14 mouse cellular contexts compared by ENCODE assay signal in the genomic region with DNA sequence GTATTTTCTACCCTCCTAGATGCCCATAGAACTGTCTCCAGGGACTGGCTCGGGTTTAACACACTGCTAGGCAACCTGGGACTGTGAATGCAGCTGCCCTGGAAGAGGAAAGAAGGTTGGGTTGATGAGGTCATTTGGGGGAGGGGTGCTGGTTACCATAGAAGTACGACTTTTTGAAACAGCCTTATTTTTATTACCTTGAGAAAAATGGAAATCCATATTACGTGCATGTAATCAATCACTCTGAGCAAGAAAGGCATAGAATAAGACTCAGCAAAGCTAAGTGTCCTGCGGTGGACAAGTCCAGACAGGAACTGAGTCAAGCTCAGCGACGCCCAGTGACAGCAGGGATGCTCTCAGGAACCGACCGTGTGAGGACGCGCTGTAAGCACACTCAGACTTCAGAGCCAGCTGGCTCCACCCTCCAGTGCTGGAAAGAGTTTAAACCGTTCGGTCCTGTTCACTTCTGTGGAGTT. TPM values are rescaled to one million over a fixed set of nuclear protein-coding genes. Genes with fewer than 3 reads are reported as not detected.
DNase-seq lines count a peak whose midpoint lies in the region; ATAC-seq and TF ChIP-seq lines count a peak whose summit lies in the region.
"Had no signal": no experiment of that assay in that cellular context is flagged by ENCODE, and none has a peak within 500 bp of the region (broad histone marks: within the 10 kb centered on the region; RNA-seq: fewer than 3 reads in every experiment).

No protein-coding gene starts in this region.

- peak overlapping the region; percentile 83 for H3K4me2 ChIP-seq in CH12.LX (ENCODE audit: insufficient read depth, low read depth, poor library complexity, severe bottlenecking)
- peak overlapping the region; percentile 19 for H3K4me2 ChIP-seq in embryonic facial prominence, embryonic 14.5 days (ENCODE audit: low read depth, low read length)
- 0 out of 2 replicates have a peak overlapping the region, but pooled peaks have one; percentile 9 for H3K4me2 ChIP-seq in midbrain, embryonic 13.5 days (replicated peaks)

- TF ChIP-seq CTCF in CH12.LX (conservative IDR thresholded peaks at IDR 0.05 in 1 of 2, IDR thresholded peaks at IDR 0.05 in 1 of 2; ENCODE audit: low read depth in 2 of 2, low read length in 2 of 2) = no peak

- TF ChIP-seq EP300 in CH12.LX (IDR thresholded peaks at IDR 0.05; ENCODE audit: low read length) = peak; percentile 45; the same call in 1 of the 2 replicates

- no peaks in the 10 kb centered on the region for H3K36me3 ChIP-seq in CH12.LX (replicated peaks in 1 of 2; ENCODE audit: control insufficient read depth in 1 of 2, insufficient read depth in 1 of 2, low read length in 1 of 2)
- no peaks in the 10 kb centered on the region for H3K36me3 ChIP-seq in embryonic facial prominence, embryonic 14.5 days (ENCODE audit: control insufficient read depth, insufficient read depth, low read length)
- H3K36me3 ChIP-seq in midbrain, embryonic 13.5 days = no peaks in the 10 kb centered on the region

- H3K9ac ChIP-seq in CH12.LX (ENCODE audit: insufficient read depth, low read depth) = peak overlapping the region; percentile 46
- H3K9ac ChIP-seq in embryonic facial prominence, embryonic 14.5 days (ENCODE audit: low read depth, low read length) = no peak overlapping the region
- H3K9ac ChIP-seq in midbrain, embryonic 13.5 days (replicated peaks) = no peak overlapping the region

- H3K9me3 ChIP-seq in CH12.LX (replicated peaks; ENCODE audit: low read length) = no peaks in the 10 kb centered on the region
- H3K9me3 ChIP-seq in embryonic facial prominence, embryonic 14.5 days (ENCODE audit: control insufficient read depth, low read length) = no peaks in the 10 kb centered on the region
- H3K9me3 ChIP-seq in midbrain, embryonic 13.5 days = no peaks in the 10 kb centered on the region

- peaks cover 9 to 38% of the 10 kb centered on the region in 2 experiments for H3K4me1 ChIP-seq in CH12.LX (ENCODE audit: control insufficient read depth in 1 of 2, insufficient read depth in 2 of 2)
- H3K4me1 ChIP-seq in embryonic facial prominence, embryonic 14.5 days (ENCODE audit: control insufficient read depth, insufficient read depth, low read length) = peaks cover 16% of the 10 kb centered on the region
- H3K4me1 ChIP-seq in midbrain, embryonic 13.5 days (replicated peaks) = peaks cover 27% of the 10 kb centered on the region

- H3K27me3 ChIP-seq in CH12.LX (replicated peaks) = peaks cover 19% of the 10 kb centered on the region
- H3K27me3 ChIP-seq in embryonic facial prominence, embryonic 14.5 days (replicated peaks; ENCODE audit: control insufficient read depth, insufficient read depth, low read length) = peaks cover 3% of the 10 kb centered on the region; the same call in 1 of the 2 replicates
- peaks cover 10% of the 10 kb centered on the region for H3K27me3 ChIP-seq in midbrain, embryonic 13.5 days

- DNase-seq in cerebellum, postnatal 14 days = peak; percentile 61 to 70
- no peak for DNase-seq in cerebellum, adult 8-10 months
- peak; percentile 85 for DNase-seq in CH12.LX (ENCODE audit: extremely low read depth)
- no peak for DNase-seq in embryonic facial prominence, embryonic 14.5 days (ENCODE audit: low spot score)
- DNase-seq in ovary, postnatal 36 days (ENCODE audit: low spot score) = no peak
- no peak for DNase-seq in kidney, postnatal 10 days
- no peak for DNase-seq in left cerebral cortex, adult 18-20 months (ENCODE audit: low spot score in 2 of 2)
- DNase-seq: B cell, adult 2 months; heart, postnatal 14 days; kidney, postnatal 4 days; lung, postnatal 36 days had no signal

- H3K27ac ChIP-seq in CH12.LX (ENCODE audit: insufficient read depth, low read depth) = peak overlapping the region; percentile 57
- H3K27ac ChIP-seq in embryonic facial prominence, embryonic 14.5 days (replicated peaks; ENCODE audit: low read depth, low read length) = no peak overlapping the region
- no peak overlapping the region for H3K27ac ChIP-seq in midbrain, embryonic 13.5 days

- H3K79me2 ChIP-seq in CH12.LX (replicated peaks; ENCODE audit: control insufficient read depth, extremely low read depth, insufficient read depth, poor library complexity, severe bottlenecking) = no peaks in the 10 kb centered on the region

- peak; percentile 45 for ATAC-seq in embryonic facial prominence, embryonic 14.5 days (ENCODE audit: low read depth)
- ATAC-seq in midbrain, embryonic 13.5 days = peak; percentile 41

- no peak for TF ChIP-seq RAD21 in CH12.LX (IDR thresholded peaks at IDR 0.05; ENCODE audit: low read depth, low read length)

- dilution Hi-C loops in CH12.LX (cut with MboI; ENCODE audit: extremely low pct_ligation_motif_present, extremely low pct_unique_long_range_greater_than_20kb, low sequenced_read_pairs) = no loop called here

- 27% methylated on average over 12 of the region's 12 CpGs for WGBS in embryonic facial prominence, embryonic 14.5 days
- 19% methylated on average over 12 of the region's 12 CpGs for WGBS in midbrain, embryonic 13.5 days

- H3K4me3 ChIP-seq in CH12.LX (replicated peaks in 1 of 3; ENCODE audit: low read depth in 2 of 3, low read length in 2 of 3, poor library complexity in 1 of 3) = peak overlapping the region; percentile 8 to 49 (median 42)
- H3K4me3 ChIP-seq in embryonic facial prominence, embryonic 14.5 days (ENCODE audit: low read depth, low read length) = no peak overlapping the region
- H3K4me3 ChIP-seq in midbrain, embryonic 13.5 days (replicated peaks) = no peak overlapping the region

- peak; percentile 43; the same call in 1 of the 2 replicates for TF ChIP-seq POLR2A in CH12.LX (IDR thresholded peaks at IDR 0.05; ENCODE audit: low read depth, low read length)

- in situ Hi-C loops in CH12.LX (cut with MboI; ENCODE audit: low pct_ligation_motif_present, low pct_unique_long_range_greater_than_20kb, low sequenced_read_pairs) = loop anchor here (10.0 kb wide), 1 partner anchor 206 kb away; no protein-coding TSS in a partner anchor

TF ChIP-seq in CH12.LX, 34 proteins besides CTCF, POLR2A, EP300 and RAD21:
- TF ChIP-seq IRF4 (IDR thresholded peaks at IDR 0.05; ENCODE audit: low read depth, low read length) = peak; percentile 64; the same call in 1 of the 2 replicates
- peak; percentile 48; the same call in 1 of the 2 replicates for TF ChIP-seq ELF1 (IDR thresholded peaks at IDR 0.05; ENCODE audit: low read depth, low read length)
- TF ChIP-seq CHD1 (IDR thresholded peaks at IDR 0.05; ENCODE audit: low read depth, low read length) = 0 out of 2 replicates have a peak, but pooled peaks have one; percentile 65
- TF ChIP-seq ETS1 (conservative IDR thresholded peaks at IDR 0.05; ENCODE audit: low read depth, low read length) = no peak; the same call in 1 of the 2 replicates
- peak; percentile 56; the same call in 1 of the 2 replicates for TF ChIP-seq MEF2A (IDR thresholded peaks at IDR 0.05; ENCODE audit: borderline replicate concordance, low read depth, low read length)
- TF ChIP-seq TBP (conservative IDR thresholded peaks at IDR 0.05; ENCODE audit: low read depth, low read length) = no peak; the same call in 1 of the 2 replicates
- TF ChIP-seq POLR2AphosphoS2 (IDR thresholded peaks at IDR 0.05; ENCODE audit: low read depth, low read length) = no peak; the same call in 1 of the 2 replicates
- TF ChIP-seq HCFC1 (IDR thresholded peaks at IDR 0.05; ENCODE audit: low read depth, low read length) = peak; percentile 73
- peak; percentile 89 for TF ChIP-seq CHD2 (IDR thresholded peaks at IDR 0.05; ENCODE audit: low read length)
- TF ChIP-seq ZKSCAN1 (IDR thresholded peaks at IDR 0.05; ENCODE audit: borderline replicate concordance, low read depth, low read length) = no peak
- peak; percentile 38; the same call in 1 of the 2 replicates for TF ChIP-seq KAT2A (IDR thresholded peaks at IDR 0.05; ENCODE audit: insufficient replicate concordance, low read length)
- no peak for TF ChIP-seq USF1 (IDR thresholded peaks at IDR 0.05; ENCODE audit: low read depth, low read length)
- no peak for TF ChIP-seq RCOR1 (conservative IDR thresholded peaks at IDR 0.05; ENCODE audit: low read depth, low read length)
- TF ChIP-seq MYC (IDR thresholded peaks at IDR 0.05; ENCODE audit: low read depth, low read length) = 0 out of 2 replicates have a peak, but pooled peaks have one; percentile 43
- TF ChIP-seq MAZ (IDR thresholded peaks at IDR 0.05; ENCODE audit: low read depth, low read length) = no peak
- no peak for TF ChIP-seq ZMIZ1 (IDR thresholded peaks at IDR 0.05; ENCODE audit: low read depth, low read length)
- TF ChIP-seq JUN (IDR thresholded peaks at IDR 0.05; ENCODE audit: insufficient read depth, low read depth, low read length) = peak; percentile 61
- peak; percentile 46; the same call in 1 of the 2 replicates for TF ChIP-seq MXI1 (IDR thresholded peaks at IDR 0.05; ENCODE audit: low read depth, low read length)
- TF ChIP-seq ZNF384 (IDR thresholded peaks at IDR 0.05; ENCODE audit: low read depth, low read length) = no peak
- peak; percentile 48; the same call in 1 of the 2 replicates for TF ChIP-seq BHLHE40 (IDR thresholded peaks at IDR 0.05; ENCODE audit: low read depth, low read length)
- peak; percentile 59; the same call in 1 of the 2 replicates for TF ChIP-seq TCF12 (IDR thresholded peaks at IDR 0.05; ENCODE audit: low read depth, low read length)
- TF ChIP-seq JUND (conservative IDR thresholded peaks at IDR 0.05; ENCODE audit: low read depth, low read length) = peak; percentile 55
- TF ChIP-seq SIN3A (IDR thresholded peaks at IDR 0.05; ENCODE audit: low read length) = 0 out of 2 replicates have a peak, but pooled peaks have one; percentile 37

RNA-seq across cellular contexts. Expression of gene Dmrtb1, which starts 33.0 kb away (rescaled TPM):
- not detected in 2 replicates for total RNA-seq in CH12.LX (2012; rRNA removed)
- total RNA-seq in CH12.LX (2014; rRNA removed) = not detected in 2 replicates
- not detected in 2 replicates for polyA plus RNA-seq in CH12.LX (2012; ENCODE audit: insufficient read length, low read depth)
- 0.25 TPM in 1 of 2 replicates, not detected in the other for polyA plus RNA-seq in embryonic facial prominence, embryonic 14.5 days (2014; fragmentation: Nextera tagmentation; extraction: Ambion mirVana)
- polyA plus RNA-seq in midbrain, embryonic 13.5 days (2015; fragmentation: Nextera tagmentation; extraction: Ambion mirVana) = 79.2 and 91.8 TPM in 2 replicates
- under 1 TPM in 1 of 2 experiments, not detected in 1; 0.46 TPM for total RNA-seq in left cerebral cortex, adult 18-20 months (2021)
- total RNA-seq: gastrocnemius, adult 8-10 months; heart, postnatal 14 days; liver, adult 2 months had no signal
- polyA plus RNA-seq: liver, adult 2 months had no signal

Comparison
In these comparisons a context has a peak if more than half of its experiments do, and no peak if none do; other contexts are left out.
1. DNase-seq: peak in cerebellum, postnatal 14 days (2 of 2) and CH12.LX (single experiment); none in cerebellum, adult 8-10 months (single experiment), embryonic facial prominence, embryonic 14.5 days (single experiment), ovary, postnatal 36 days (single experiment), kidney, postnatal 10 days (single experiment) and left cerebral cortex, adult 18-20 months (0 of 2).
2. H3K4me2 ChIP-seq: peak in every context shown above with its lines; median percentile 83 in CH12.LX; 19 in embryonic facial prominence, embryonic 14.5 days; 9 in midbrain, embryonic 13.5 days.
3. H3K4me3 ChIP-seq: peak in CH12.LX (3 of 3); none in embryonic facial prominence, embryonic 14.5 days (single experiment) and midbrain, embryonic 13.5 days (single experiment).
4. RNA of gene Dmrtb1, which starts 33.0 kb away (polyA plus RNA-seq): 79.2 to 91.8 TPM in midbrain, embryonic 13.5 days; 0.25 TPM in embryonic facial prominence, embryonic 14.5 days and not detected in CH12.LX; every median in the first group is over 10 times any median in the second.